Mouse (Mus musculus) G1E (cell line): ENCODE results near the gene A930017K11Rik. TPM values are rescaled to one million over a fixed set of nuclear protein-coding genes. Genes with fewer than 3 reads are reported as not detected.

Experiments used
- ATAC-seq: 2 replicates; pipeline ENCODE4 v1.8.0; 2016; ENCODE audit warnings: mild to moderate bottlenecking; ENCODE audit not compliant: insufficient number of reproducible peaks, poor library complexity, low FRiP score, severe bottlenecking; ENCODE audit errors: extremely low read depth
- DNase-seq: peaks from one replicate; pipeline ENCODE4 v3.0.0; 2012; ENCODE audit warnings: low spot score
- H3K27me3 ChIP-seq: 2 replicates; pipeline ENCODE4 v1.6.1; 2012; ENCODE audit warnings: mild to moderate bottlenecking, low read length, inconsistent platforms; ENCODE audit not compliant: insufficient read depth
- H3K36me3 ChIP-seq: replicated peaks from 2 replicates; pipeline ENCODE3; 2012; ENCODE audit warnings: mild to moderate bottlenecking, inconsistent platforms
- H3K4me1 ChIP-seq: 2 replicates; pipeline ENCODE4 v1.6.1; 2012; ENCODE audit warnings: low read depth, low read length, inconsistent platforms, mixed read lengths; ENCODE audit not compliant: insufficient read depth
- H3K4me3 ChIP-seq: 2 replicates; pipeline ENCODE4 v1.5.1; 2012; ENCODE audit warnings: low read depth, mild to moderate bottlenecking, inconsistent platforms, low read length, moderate library complexity, mixed read lengths
- H3K9me3 ChIP-seq: replicated peaks from 2 replicates; pipeline ENCODE4 v1.6.1; 2012; ENCODE audit warnings: inconsistent platforms
- CTCF ChIP-seq: IDR thresholded peaks from 2 replicates; pipeline ENCODE4 v1.5.1; 2012; ENCODE audit warnings: low read depth, low read length, inconsistent platforms, mixed read lengths
- GATA1 ChIP-seq: IDR thresholded peaks from 2 replicates; pipeline ENCODE4 v1.6.1; 2012; ENCODE audit warnings: borderline replicate concordance, low read length, inconsistent platforms, mixed read lengths
- GATA2 ChIP-seq: IDR thresholded peaks from 2 replicates; pipeline ENCODE4 v1.6.1; 2012; ENCODE audit warnings: low read depth, low read length, inconsistent platforms, borderline replicate concordance
- POLR2AphosphoS5 ChIP-seq: IDR thresholded peaks from 2 replicates; pipeline ENCODE4 v1.6.1; 2012; ENCODE audit warnings: low read depth, low read length, inconsistent platforms; ENCODE audit not compliant: insufficient replicate concordance
- TAL1 ChIP-seq: conservative IDR thresholded peaks from 2 replicates; pipeline ENCODE4 v1.6.1; 2012; ENCODE audit warnings: low read depth, low read length, inconsistent platforms, mixed read lengths
- polyA plus RNA-seq: library from polyadenylated mRNA; stranded (reverse); fragments of >175 nt; gene quantifications from 2 replicates; pipeline ENCODE4 v1.2.3, GENCODE M21; 2012
- total RNA-seq, 2 experiments: library from RNA; stranded (forward) in 1 of 2; stranded (reverse) in 1 of 2; fragments of 200-1000 nt in 1 of 2; fragments of >200 nt in 1 of 2; fragmentation: Nextera tagmentation in 1 of 2; gene quantifications; 2 replicates each; pipeline ENCODE4 v1.2.3; 2014 to 2017

The A930017K11Rik gene
- total RNA-seq (2014; fragmentation: Nextera tagmentation) (not detected in 2 replicates), total RNA-seq (2017) (0.06 TPM in 1 of 2 replicates, not detected in the other), polyA plus RNA-seq (0.03 and 0.07 TPM in 2 replicates)

DNA sequence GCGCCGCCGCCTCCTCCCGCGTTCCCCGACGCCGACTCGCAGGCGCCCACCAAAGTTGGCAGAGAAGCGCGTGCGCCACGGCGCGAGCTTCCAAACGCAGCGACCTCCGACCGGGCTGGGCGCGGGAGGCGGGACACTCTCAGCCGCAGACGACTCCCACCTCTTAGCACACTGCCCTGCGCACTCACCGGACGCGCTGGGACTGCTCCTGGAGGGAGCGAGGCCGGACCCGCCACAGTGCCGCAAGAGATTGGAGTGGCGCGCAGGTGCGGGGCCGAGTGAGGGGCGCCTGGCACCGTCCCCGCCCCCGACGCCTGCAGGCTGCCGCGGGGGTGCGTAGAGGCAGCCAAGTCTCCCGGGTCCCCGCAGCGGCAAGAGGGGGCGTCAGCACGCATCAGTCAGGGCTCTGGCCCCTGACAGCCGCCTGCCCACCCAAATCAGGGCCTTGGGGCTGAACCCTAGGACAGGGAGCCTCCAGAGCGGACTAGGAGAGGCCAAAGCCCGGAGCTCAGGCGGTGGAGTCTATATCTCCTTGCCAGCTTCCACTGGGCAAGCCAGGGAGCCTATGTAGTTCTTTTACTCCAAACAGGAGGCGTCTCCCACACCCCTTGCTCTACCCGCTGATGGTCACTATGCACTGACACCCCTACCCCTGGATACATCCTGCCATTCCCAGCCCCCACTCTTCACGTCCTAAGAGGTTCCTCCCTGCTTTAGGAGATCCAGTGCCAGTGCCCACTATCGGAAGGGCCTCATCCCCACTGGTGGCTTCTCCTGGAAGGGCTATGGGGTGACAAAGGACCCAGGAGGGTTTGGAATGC lies at the start of gene A930017K11Rik:
A930017K11Rik (minus strand) TSS at position 763 of the 821 bp plus-strand sequence.
- peak within 1 kb of the TSS; percentile 38; the same call in 1 of the 2 replicates for H3K4me3 ChIP-seq
- H3K4me1 ChIP-seq, result peaks cover 38% of the 10 kb centered on the region
- no peak for ATAC-seq
- peaks cover 11% of the 10 kb centered on the region for H3K36me3 ChIP-seq
- DNase-seq, result no peak
- peaks cover 5% of the 10 kb centered on the region for H3K9me3 ChIP-seq
- H3K27me3 ChIP-seq, result peaks cover 38% of the 10 kb centered on the region
- TF ChIP-seq TAL1, result no peak
- no peak for TF ChIP-seq GATA2
- no peak for TF ChIP-seq GATA1
- no peak for TF ChIP-seq CTCF
- TF ChIP-seq POLR2AphosphoS5, result no peak

DNA sequence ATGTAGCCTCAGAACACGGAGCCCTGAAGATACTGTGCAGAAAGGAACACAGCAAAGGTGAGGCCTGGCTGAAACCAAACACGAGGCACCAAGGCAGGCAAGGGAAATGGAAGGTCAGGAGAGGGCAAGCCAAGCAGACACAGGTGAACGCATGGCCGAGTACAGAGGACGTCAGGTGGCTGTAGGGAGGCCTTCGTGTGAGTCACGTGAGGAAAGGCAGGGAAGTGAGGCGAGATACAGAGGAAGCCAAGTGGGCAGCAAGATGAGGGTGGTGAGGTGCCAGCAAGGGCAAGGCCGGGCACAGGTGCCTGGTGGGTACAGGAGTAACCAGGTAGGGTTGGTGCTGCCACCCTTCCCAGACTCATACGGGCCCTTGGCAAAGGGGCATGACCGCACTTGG lies 46.1 kb upstream of the A930017K11Rik start:
- DNase-seq (no peak), ATAC-seq (no peak)
- Histone ChIP-seq H3K27me3 (no peaks in the 10 kb centered on the region; the same call in 1 of the 2 replicates), H3K4me1 (0 out of 2 replicates have a peak, but pooled peaks cover 2% of the 10 kb centered on the region), H3K36me3 (peaks cover 16% of the 10 kb centered on the region), H3K4me3 (no peak overlapping the region), H3K9me3 (no peaks in the 10 kb centered on the region)
- TF ChIP-seq GATA2 (no peak), CTCF (no peak), TAL1 (no peak), GATA1 (no peak), POLR2AphosphoS5 (no peak)

DNA sequence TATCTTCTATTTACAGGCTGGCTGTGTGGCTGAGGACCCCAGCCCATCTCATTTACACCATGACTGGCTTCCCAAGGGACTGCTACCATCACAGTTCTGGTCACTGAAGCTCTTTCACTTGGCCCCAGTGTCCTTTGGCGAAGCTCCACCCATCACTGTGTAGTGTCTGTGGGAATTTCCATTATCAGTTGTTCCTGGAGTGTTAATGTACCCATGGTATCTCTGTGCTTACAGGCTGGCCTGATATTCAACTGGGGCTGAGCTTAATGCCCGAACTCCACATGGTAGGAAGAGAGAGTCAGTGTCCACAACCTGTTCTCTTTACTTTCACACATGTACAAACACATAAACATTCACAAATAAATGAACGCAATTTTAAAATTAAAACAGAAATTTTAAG lies 41.1 kb upstream of the A930017K11Rik start:
- peaks cover 48% of the 10 kb centered on the region for H3K36me3 ChIP-seq
- DNase-seq, result no peak
- ATAC-seq, result no peak

DNA sequence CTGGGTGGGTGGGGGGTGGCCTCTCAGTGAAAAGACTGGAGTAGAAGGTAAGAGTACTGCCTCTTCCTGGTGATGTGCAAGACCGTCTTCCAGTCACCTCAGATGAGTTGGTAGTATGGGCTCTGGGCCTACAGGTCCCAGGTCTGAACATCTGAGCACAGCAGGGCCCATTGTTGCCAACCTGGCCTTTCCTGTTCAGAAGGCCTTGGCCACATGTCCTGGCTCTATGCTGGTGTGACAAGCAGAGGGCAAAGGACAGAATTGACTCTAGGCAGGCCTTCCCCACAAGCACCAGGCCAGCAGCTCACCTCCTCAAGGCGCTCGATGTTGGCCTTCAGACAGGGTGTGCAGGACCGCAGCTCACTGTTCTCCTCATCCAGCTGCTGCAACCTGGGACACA lies 39.9 kb upstream of the A930017K11Rik start:
- ATAC-seq (no peak), DNase-seq (no peak)
- Histone ChIP-seq H3K9me3 (peaks cover 4% of the 10 kb centered on the region), H3K4me3 (no peak overlapping the region), H3K27me3 (no peaks in the 10 kb centered on the region), H3K4me1 (peaks cover 19% of the 10 kb centered on the region), H3K36me3 (peaks cover 41% of the 10 kb centered on the region)
- TF ChIP-seq GATA1 (no peak), POLR2AphosphoS5 (no peak), CTCF (no peak), TAL1 (no peak), GATA2 (no peak)

More for the DNA sequence above, 41.1 kb upstream of the A930017K11Rik start:
- Histone ChIP-seq H3K4me3 (no peak overlapping the region), H3K9me3 (peaks cover 4% of the 10 kb centered on the region), H3K4me1 (peaks cover 19% of the 10 kb centered on the region), H3K27me3 (no peaks in the 10 kb centered on the region; the same call in 1 of the 2 replicates)
- TF ChIP-seq GATA1 (no peak), CTCF (no peak), POLR2AphosphoS5 (no peak), TAL1 (no peak), GATA2 (no peak)

DNA sequence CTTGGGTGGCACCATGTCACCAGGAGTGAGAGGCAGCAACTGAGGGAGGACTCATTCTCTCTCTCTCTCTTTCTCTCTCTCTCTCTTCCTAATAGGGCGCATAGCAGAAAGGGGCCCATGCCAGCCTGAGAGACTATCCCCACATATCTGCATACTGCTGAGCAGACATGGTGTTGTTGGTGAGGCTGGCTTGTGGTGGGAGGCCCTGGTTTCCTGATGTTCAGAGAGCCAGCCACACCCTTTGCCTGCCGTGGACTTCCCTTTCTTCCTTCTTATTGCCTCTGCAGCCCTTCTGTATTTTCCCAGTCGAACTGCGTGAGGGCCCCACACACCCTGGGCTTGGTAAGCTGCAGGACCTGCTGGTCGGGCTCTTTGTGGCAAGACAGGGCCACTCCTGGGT lies 38.0 kb upstream of the A930017K11Rik start:
- TF ChIP-seq CTCF, result no peak
- no peak for TF ChIP-seq GATA2
- TF ChIP-seq GATA1, result no peak
- no peak for TF ChIP-seq TAL1
- TF ChIP-seq POLR2AphosphoS5, result no peak
- peaks cover 4% of the 10 kb centered on the region for H3K9me3 ChIP-seq
- ATAC-seq (no peak), DNase-seq (peak; percentile 27)
- peaks cover 27% of the 10 kb centered on the region for H3K4me1 ChIP-seq
- no peak overlapping the region; the same call in 1 of the 2 replicates for H3K4me3 ChIP-seq
- H3K36me3 ChIP-seq, result peaks cover 41% of the 10 kb centered on the region
- H3K27me3 ChIP-seq, result no peaks in the 10 kb centered on the region
